Mouse (Mus musculus): ENCODE measurements around the gene Lurap1l.

Lurap1l gene

DNA sequence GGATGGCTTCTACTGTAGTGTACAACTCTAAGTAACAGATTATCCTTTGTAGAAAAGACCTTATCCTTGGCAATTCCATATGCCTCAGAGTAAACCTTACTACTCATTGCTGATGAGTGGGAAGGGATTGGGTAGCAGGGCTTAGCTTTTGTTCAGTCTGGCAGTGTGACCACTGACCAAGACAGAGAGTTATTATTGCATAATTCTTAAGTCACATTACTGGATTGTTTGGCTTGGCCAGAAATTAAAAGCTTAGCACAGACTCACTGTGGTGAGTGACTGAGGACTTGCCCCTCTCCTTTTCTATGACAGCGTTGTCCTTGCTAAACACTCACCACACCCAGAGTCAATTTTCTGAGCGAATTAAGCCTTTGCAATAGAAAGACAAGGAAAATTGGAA is 93.1 kb downstream of the Lurap1l start:
- DNase-seq (ENCODE audit: low read depth, low spot score) = no peak
